Mouse (Mus musculus) thymus, postnatal 36 days (tissue): ENCODE results near the gene Fsip2.

Experiments
- DNase-seq, 2 experiments: peaks; one replicate each; pipeline ENCODE4 v3.0.0; 2022; ENCODE audit warnings: mixed read lengths in 2 of 2

The Fsip2 gene

DNA sequence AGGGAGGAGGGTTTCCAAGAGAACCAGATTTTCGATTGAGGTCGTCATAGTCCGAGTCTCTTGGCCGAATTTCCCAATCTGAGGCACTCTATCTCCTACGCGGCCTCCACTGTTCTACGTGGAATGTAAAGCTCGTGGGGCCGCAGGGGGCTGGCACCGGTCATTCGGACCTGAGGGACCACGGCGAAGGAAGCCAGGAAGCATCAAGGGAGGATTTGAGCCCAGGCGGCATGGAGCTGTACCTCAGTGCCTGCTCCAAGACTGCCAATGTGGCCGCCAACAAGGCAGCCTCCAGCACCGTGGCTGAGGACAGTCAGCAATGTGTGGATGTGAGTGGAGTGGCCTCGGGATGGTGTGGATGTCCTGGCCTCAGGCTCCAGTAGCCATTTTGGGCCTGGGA is at the start of gene Fsip2:
TSS of gene Fsip2 (plus strand) at position 163 of the 400 bp plus-strand sequence.
- no peak for DNase-seq

DNA sequence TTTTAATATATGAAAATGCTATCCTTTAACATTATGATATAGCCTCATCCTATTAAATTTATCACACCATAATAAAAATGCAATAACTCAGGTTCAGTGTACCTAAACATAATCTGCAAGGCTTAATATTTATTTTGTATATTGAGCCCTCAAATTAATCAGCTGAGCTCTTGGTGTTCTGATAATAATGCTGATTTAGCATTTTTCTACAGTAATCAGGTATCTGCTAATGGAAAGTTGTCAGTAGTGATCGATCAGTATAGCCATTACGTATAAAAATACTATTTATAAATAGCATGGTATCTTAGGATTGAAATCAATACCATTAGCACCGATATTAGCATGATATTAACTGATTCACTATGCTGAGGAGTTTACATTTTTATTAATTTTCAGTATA is 20.0 kb downstream of the Fsip2 start:
- DNase-seq, result no peak

DNA sequence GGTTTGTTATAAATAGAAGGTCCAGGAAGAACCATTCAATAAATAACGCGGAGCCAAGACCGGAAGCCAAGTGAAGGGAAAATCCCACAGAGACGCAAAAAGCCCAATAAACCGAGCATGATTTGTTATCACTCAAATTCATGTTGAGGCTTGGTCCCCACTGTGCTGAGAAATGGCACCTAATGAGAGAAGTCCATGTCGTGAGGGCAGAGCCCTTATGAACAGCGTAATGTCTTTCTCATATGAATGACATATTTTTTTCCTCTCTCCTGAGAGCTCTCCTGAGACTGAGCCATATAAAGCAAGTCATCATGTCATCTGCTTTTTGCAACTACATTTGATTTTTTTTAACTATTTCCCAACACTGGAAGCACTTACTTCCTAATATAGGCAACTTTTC is 82.4 kb downstream of the Fsip2 start:
- no peak for DNase-seq

DNA sequence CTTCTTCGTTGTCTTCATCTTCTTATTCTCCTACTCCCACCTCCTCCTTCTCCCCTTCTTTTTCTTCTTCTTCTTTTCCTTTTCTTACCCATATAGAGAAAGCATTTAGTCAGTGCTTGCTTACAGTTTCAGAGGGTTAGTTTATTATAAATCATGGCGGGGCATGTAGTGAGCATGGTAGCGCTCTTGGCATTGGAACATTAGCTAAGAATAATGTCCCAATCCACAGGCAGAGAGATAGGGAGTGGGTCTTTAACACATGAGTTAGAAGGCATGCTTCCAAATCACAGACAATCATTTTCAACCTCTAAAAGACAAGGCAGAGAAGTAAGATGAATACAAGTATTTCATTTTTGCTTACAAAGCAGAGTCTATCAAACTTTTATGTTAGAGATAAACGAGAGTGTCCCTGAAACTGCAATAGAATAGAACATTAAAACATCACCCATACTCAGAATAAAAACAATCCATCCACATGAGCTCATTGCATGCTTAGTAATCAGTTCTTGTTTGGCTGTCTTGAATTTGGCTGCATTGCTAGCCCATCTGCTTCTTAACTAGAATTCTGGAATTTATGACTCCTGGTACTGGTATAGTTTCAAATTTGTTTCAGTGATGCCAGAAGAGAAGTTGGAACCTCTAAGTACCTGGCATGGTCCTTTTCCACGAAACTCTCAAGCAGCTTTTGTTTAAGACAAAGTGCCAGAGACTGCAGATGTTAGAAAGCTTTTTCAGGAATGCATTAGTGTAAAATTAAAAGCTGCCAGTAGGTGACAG is 109.7 kb downstream of the Fsip2 start:
- no peak for DNase-seq
